Mouse (Mus musculus) kidney, adult 11 months (tissue): ENCODE data around the gene Diexf.

Experiments
- DNase-seq: peaks from one replicate; pipeline ENCODE4 v3.0.0; 2022

Diexf gene

DNA sequence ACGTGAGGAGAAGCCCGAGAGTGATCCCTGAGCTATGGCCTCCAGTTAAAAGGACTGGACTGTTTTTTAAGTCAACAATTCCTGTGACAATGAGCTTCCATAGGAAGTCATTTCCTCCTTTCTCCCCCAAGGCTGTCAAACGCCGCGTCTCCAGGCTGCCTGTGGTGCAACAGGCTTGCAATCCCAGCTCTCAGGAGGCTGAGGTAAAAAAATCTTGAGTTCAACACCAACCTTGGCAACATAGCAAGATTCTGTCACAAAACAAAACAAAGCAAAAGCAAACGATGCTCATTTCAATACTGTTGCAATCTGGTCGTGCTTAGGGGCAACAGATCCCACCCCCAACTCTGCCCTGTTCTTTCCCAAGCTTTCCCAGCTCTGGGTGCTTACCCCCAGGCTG is 8.0 kb upstream of the Diexf start:
- DNase-seq, result no peak

DNA sequence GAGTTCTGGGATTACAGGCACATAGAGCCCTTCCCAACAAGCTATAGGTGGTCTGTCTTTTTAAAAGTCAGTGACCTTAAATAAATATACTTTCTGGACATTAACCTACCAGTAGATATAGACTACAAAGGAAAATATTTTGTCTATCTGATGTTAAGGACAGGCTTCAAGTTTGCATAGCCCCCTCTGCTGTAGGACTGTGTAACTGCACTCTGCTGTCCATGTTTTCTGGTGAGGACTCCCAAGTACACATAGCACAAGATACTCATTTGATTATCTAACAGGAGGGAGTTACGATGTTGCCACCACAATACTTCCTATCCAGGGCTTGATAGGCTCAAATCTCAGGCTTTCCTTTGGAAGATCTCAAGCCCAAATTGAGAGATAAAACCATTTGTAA is 3.7 kb upstream of the Diexf start:
- no peak for DNase-seq

DNA sequence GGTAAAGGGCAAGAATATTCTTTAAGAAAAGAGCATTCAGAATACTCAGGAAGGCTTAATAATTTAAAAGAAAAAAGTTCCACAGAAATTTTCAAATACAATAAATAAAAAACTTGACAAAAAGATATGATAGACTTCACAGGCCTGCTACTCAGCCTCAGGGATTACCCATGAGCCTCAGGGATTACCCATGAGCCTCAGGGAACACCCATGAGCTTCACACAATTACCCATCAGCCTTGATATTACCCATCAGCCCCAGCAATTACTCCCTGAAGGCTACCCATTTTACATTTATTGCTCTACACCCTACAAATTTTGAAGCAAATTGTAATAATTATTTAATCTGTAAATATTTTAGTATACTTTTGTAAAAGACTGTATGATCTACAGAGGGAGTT is 2.3 kb upstream of the Diexf start:
- DNase-seq, result no peak

DNA sequence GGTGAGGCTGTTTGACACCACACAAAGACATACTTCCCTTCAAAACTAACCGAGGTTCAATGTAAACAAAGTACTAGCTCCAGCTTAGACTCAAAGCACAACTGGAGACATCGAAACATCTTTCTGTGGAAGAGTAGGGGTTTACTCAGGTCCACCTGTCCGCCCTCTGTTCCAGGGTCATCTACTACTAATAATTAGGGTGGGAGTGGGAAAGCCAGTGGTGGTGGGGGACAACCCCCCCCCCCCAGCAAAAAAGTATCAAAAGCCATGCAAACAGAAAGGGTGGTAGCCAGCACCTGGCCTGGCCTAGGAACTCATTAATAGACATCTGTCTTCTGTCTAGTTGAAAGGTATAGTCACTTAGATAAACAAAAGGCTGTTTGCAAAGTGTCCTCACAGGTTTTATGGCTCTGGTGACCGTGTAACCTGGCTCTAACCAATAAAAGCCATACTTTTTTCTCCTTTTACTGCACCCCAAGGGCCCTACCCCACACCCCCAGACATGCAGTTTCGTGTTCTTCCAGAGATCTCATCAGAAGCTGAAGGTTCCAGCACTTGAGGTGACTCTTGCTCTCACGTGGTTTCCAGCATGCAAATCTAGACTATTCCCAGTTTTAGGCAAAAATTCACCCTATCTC is 1.4 kb upstream of the Diexf start:
- no peak for DNase-seq

DNA sequence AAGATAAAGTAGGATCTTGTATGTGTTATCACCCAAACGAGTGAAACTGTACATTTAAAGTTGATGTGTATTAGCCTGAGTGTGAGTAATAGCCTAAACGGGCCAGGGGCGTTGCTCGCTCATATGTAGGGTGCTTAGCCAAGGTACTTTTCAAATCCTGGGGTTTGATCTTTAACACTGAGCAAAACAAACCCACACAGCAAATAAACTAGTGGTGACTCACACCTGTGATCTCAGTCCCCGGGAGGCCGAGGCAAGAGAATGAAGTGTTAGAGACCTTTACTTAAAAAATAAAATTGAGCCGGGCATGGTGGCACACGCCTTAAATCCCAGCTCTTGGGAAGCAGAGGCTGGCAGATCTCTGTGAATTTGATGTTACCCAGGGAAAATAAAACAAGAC is 767 bp upstream of the Diexf start:
- no peak for DNase-seq

DNA sequence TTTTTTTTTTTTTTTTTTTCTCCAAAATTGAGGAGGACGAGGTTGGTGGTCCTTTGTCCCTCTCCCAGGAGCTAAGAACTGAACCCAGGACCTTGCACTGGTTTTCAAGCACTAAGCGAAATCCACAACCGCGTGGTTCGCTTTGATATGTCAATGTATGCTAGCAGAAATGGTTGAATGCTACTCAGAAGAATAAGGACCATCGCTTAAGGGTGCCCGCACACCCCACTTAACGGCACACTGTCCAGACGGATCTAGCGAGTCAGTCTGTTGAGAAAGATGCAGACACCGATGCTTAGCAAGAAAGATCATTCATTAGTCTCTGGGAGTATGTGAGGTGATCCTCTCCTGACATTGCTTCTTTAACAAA is 369 bp upstream of the Diexf start:
- no peak for DNase-seq

DNA sequence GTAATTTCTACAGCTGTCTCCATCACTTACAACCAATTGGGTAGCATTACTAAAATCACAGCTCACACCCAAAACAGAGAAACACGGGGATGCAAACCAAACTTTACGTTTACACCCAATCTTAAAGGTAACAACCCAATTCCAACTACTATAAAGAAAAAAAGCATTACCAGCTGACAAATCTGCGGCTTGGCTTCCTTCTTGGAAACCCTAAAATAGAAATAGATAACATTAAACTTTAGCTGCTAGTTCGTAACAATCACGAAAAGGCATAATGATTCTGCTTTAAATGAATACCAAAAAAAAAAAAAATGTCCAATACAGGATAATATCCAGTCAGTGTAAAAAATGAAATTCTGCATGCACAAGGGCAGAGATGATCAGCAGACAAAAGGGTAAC is 751 bp downstream of the Diexf start:
- DNase-seq, result no peak

DNA sequence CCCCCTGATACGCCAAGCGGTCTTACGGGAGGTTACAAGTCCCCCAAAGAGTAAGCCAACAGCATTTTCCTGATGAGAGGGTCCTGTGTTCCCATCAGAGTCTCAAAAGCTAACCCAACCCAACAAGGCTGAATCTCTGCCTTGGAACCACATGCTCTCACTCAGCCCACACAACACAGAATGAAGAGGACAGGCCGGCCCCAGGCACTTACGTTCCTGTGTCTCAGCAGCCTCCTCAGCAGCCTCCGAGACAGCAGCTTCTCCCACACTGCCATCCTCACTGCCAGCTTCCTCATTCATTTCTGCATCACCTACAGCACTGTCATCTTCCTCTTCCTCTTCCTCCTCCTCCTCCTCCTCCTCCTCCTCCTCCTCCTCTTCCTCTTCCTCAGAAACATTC is 2.0 kb downstream of the Diexf start:
- DNase-seq, result no peak

DNA sequence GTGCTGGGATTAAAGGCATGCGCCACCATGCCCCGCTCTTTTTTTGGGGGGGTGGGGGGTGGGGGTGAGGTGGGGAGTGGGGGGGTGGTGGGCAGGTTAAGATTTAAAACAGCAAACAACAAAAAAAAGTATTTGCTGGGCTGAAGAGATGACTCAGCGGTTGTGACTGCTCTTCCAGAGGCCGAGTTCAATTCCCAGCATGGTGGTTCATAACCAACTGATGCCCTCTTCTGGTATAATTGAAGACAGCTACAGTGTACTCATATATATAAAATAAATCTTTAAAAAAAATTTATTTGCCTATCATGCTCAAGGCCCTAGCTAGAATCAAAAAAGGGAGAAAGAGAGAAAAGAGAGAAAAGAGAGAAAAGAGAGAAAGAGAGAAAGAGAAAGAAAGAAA is 4.2 kb downstream of the Diexf start:
- no peak for DNase-seq

DNA sequence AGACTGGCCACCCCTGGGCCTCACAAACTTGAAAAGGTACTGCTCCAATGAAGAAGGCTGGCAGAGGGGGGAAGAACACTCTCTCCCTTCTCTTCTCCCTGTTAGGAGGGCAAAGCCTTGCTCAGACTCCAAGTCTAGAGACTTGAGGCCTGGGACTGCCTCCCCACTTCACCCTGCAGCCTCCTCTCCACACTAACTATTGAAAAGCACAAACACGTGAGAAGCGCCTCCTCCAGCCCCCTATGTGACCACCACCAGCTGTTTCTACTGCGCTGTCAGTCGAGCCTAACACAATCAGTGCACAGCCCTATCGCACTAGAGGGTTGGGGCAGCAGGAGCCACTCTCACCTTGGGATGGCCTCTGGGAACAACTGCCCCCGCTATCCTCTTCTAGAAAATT is 6.8 kb downstream of the Diexf start:
- DNase-seq, result no peak

DNA sequence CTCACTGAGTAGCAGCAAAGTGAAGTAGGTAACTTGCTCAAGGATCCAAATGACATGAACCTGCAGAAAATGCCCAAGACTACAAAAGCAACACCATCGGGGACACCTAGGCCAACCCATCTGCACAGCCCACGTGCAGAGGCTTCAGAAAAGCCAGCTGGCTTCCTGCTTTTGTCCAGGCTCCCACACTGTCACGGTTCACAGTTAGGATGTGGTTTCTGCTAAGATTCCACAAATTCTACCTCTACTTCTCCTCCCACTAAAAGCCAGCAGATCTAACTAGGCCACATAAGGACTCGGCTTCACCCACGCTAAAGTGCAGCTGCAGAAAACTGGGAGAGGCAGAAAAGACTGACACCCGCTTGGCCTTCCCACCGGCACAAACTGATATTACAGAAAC is 7.3 kb downstream of the Diexf start:
- no peak for DNase-seq

DNA sequence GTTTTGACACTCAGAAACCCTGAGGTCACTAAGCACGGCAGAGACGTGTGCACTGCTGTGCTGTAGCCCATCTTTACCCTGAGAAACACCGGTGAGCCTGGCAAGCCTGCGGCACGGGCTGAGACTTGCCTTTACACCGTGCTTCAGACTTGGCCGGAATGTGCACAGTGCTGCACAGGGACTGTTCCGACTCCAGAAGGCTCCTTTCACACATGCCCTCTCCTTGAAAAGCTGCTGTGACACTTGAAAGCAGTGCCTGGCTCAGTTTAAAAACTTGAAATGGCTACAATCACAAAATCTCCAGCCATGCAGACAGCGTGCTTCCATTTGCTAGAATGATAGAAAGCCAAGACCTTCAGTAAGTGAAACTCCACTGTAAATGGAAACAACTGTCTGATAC is 18.0 kb downstream of the Diexf start:
- no peak for DNase-seq

DNA sequence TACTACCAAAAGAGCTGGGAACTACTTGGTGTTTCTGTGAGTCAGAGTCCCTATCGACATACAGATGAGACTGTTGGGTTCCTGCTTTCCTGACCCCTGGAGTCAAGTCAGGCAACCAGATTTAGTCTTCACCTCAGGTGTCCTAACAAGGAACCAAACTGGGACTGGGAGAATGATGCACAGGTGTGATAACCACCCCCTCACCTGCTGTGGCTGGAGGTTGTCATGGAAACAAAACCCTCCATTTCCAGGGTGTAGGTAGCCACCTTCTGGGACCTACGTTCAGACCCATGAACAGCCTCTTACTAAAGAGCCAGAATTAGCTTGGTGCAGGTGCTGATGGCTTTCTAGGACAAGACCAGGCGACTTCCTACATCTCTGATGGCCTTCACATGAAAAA is 27.1 kb downstream of the Diexf start:
- no peak for DNase-seq

DNA sequence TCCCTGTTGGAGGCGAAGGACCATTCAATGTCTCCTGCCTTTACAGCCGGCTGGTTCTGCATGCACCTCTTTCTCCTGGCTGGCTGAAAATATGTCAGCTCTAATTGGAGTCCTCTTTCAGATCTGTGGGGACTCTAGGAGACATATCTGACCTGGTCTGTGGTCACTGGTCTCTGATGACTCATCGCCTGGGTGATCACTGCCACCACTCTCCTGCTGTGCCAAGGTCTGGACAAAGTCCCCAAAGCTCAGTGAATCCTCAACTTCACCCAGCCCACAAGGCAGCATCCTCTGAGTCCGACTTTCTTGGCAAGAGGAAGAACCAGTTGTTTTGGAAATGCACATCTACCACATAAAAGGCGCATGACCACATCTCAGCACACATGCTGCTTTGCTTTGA is 27.5 kb downstream of the Diexf start:
- no peak for DNase-seq

DNA sequence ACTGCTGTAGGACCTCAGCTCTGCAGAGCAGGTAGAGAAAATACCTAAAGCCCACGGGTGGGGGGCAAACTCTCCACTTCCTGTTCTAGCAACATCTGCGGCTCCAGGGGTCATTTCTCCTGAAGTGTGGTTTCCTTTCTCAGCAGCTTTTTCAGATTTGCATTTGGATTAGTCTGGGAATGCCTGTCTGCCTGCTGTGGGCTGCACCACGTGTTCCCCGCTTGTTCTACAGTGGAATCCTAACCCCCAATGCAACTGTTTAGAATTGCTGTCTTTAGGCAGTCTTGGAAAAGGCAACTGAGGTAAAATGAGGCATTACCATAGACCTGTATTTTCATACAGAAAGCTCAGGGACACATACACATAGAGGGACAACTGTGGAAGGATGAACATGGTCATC is 28.0 kb downstream of the Diexf start:
- no peak for DNase-seq

DNA sequence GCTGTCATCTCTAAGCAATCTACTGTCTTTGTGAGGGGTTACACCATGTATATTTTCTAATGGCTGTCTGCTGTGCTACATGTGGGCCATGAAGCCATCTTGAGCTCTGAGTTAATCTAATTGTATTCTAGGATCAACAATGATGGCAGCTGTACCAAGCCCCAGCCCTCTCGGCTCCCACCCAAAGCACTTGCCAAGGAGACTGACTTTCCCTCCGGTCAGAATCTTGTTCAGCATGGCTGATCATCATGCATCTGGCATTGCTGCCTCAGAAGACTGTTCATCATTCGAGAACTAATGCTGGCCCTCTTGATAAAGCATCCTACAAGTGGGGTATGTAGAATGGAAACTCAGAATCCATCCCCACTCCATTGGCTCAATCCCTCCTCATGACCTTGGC is 31.1 kb downstream of the Diexf start:
- DNase-seq, result no peak

DNA sequence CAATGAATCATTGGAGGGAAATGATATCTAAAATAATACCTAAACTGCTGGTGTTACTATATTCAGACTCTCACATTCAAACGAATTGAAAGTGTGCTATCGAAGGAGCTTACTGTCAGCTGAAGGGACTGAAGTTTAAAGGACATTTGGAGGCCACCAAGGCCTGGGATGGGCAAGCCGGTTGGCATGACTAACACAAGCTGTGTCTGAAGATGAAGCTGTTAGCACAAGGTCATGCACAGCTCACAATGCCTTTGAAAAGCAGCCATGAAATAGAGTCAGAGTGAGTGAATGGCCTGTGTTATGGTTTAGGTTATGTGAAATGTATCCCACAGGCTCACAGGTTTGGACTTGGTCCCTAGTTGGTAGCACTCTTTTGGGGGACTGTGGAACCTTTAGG is 36.5 kb downstream of the Diexf start:
- no peak for DNase-seq

DNA sequence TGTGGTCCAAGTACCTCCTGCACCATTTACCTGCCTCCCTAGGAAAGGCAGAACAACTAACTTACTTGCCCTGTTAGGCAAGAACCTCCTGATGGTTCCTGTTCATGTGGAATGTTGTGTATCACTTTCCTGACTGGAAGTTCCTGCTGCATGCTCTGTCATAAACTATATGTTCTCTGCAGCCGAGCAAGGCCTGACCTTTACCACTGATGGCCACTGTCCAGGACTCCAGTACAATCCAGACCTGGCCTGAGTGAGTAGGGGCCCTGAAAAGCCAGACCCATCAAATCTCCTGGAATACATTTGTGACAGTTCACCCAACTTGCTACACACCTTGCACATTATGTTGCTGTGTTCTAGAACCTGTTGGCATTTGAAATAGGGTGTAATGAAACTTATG is 37.3 kb downstream of the Diexf start:
- no peak for DNase-seq

DNA sequence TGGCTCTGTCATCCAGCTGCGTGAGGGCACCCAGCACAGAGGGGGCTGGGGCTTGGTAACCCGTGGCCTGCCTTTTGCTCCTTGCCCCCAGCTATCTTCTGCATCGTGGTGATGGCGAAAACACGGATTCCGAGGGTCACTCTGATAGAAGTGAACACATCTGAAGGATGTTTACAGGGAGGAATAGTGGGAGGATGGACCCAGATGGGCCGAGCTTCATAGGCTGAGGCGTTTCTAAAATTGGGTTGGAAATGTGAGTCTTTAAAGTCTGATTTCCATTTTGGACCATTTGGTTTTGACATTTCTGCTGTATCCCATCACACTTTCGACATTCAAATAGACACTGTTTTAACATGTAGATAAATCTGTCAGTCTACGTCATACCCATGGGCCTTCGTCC is 39.2 kb downstream of the Diexf start:
- no peak for DNase-seq

DNA sequence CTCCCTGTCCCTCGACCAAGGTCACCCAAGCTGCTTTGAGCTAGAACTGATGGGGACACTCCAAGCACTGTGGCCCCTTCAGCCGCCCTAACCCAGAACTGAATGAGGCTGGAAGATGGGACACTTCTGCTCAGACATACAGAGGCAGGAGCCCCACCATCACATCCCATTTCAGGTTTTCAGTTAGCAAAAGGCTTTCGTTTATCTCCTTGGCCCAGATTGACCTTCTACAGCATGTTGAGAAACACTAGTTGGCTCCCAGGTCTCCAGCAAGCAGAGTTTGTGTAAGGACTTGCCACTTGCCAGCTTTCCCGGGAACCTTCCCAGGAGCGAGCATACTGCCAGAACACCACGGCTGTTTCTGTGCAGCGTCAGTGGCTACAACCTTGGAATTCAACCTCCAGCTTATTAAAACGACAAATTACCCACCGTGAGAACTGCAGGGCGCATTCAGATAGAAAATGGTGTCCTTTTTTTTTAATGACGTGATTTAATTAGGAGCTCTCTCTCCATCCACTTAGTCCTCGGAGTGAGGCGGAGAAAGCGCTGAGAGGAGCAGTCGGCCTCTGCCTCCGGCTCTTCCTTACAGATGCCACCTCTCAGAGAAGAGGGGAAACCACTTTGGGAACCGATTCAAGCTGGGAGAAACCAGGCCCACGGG is 39.7 kb downstream of the Diexf start:
- DNase-seq, result no peak

DNA sequence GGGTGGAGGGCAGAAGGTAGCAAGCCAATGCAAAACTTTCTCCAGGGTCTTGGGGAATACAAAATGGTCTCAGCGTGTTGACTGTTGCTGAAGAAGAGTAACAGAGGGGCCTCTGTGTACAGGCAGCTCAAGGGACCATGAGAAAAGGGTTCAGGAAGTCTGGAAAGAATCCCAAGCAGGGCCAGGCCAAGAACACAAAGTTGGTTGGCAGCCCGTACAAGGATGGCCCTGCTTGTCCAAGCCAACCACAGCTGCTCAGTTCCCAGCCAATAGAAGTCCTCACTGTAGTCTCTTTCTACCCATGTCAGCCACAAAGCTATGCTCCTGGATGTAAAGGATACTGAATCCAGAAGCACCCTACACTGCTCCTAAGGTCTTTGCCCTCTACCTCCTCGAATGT is 40.4 kb downstream of the Diexf start:
- DNase-seq, result no peak

DNA sequence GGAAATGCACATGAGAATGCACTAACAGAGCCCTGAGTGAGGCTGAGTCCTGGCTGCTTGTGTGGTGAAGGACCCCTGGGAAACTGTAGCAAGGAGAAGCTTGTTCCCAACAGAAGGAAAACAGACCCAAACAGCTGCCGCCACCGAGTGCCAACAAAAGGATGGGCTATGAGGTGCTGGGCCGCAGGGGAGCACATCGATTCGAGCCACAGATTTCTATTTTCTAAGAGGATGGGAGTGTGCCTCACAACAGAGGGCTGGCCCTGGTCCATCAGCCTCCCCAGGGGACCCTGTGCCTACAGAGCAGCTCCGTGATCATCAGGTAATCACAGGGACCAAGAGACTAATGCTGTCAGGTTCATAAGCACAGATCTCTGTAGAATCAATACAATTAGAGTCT is 40.9 kb downstream of the Diexf start:
- no peak for DNase-seq

DNA sequence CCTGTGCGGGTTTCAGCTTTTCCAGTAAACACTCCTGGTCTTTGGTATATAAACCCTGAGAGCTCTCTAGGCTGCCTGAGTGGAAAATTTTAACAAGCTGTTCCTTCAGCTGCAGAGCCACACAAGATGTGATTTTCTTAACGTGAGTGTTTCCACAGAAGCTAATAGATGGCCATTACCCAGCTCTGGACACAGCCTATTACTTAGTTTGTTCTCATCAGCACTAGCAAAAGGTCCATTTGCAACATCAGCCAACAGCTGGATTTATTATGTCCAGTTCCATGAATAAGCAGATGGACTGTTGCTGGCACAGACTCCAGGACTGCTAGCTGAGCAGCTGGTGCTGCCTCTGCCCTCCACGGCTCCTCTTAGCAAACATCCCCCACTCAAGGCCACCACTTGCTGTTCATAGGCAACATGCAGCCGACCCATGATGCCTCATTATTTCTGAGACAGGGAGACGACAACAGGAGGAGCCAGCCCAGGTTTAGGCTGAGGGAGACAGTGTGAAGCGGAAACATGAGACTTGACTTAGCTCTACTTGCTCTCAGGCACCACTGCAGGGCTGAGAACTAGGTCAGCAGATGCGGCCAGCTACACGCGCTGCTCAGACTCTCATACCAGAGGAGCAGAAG is 43.1 kb downstream of the Diexf start:
- DNase-seq, result no peak

DNA sequence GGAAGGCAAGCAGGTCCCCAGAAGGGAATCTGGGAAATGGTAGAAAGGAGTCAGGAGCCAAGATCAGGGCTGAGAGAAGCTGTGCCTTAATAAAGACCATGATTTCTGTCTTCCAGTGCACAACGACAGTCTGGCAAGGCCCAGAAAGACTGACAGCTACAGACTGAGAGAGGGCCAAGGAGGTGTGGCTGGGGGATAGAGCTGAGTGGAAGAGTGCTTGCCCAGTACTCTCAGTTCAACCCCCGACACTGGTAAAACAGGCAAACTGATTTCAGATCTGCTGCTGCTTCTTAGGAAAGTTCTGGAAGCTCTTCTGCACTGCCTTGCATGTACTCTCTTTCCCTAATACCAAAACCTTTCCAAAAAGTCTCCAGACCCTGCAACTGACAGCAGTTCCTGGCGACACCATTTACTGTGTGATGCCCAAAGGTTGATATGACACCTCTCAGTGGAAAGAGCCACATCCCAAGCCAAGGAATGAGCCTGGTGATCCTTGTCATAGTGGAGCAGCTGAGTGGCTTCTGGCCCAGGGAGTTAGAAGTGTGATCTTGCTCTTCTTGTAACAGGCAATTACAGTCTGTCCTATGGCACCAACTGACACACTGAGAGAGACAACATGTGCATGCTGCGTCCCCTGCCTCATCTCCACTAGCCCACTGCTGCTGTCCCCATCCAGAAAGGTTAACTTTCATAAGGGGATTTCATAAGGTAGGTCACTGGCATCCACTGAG is 43.8 kb downstream of the Diexf start:
- no peak for DNase-seq
